Mouse (Mus musculus) subcutaneous adipose tissue, adult 2 months (tissue): ENCODE measurements around the gene Rhox4a. TPM values are rescaled to one million over a fixed set of nuclear protein-coding genes. Genes with fewer than 3 reads are reported as not detected.

ENCODE experiments used
- polyA plus RNA-seq: library from polyadenylated mRNA; depleted of rRNA; stranded (reverse); fragments of >200 nt; gene quantifications from 2 replicates; pipeline ENCODE4 v1.2.3, GENCODE M21; 2012; ENCODE audit warnings: low replicate concordance; rRNA removed

Gene Rhox4a
- not detected in 2 replicates for polyA plus RNA-seq

GRCm38 (mm10) chrX:37265038-37265437, at the start of gene Rhox4a:
TSS of gene Rhox4a (plus strand) at chrX:37265338.

GRCm38 (mm10) chrX:37222158-37222557, 43.0 kb upstream of the Rhox4a start, which contains the start of gene Rhox1:
TSS of gene Rhox1 (minus strand) at chrX:37222258.

DNA sequence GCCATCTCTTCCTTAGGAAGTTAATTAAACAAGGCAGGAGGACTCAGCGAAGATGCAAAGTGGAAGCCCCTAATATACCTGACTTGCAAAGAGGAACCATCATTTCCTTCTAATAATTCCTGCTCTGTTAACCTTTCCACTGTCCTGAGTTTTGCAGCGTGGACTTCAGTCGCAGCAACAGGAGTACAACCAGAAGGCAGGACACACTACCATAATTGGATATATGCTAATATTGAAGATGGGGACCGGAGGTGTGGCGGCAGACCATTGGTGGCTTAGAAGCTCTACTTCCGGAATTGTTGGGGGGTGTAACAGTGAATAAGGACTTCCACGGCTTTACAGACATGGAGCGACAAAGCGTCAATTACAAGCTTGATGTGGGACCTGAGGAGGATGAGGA, 20.5 kb upstream of the Rhox4a start, which contains the start of gene Rhox2a:
Gene Rhox2a, plus strand, starts transcription at position 301 of the 400 bp plus-strand sequence.

DNA sequence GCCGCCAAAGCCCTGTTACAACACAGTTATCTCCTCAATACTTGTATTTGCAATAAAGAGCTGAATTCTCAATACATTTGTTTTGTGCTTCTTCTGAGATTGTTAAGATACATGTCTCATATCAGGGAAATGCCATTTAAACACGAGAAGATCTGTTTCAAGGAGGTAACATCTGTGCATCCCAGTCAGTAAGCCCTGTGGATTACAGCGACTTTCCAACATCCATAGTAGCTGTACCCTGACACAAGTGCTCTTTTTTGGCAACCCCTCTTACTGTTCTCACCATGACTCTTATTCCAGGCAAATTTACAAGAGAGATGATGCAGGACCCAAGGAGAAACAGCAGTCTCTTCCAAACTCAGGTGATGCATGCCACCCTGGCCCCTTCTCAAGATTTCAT, 15.5 kb upstream of the Rhox4a start, which contains the start of gene Rhox3a:
Gene Rhox3a, plus strand, starts transcription at position 301 of the 400 bp plus-strand sequence.

Other genes starting within 250 kb of the Rhox4a start
- 0.07 TPM in 1 of 2 replicates, not detected in the other for gene Sowahd, start 216.5 kb upstream of the Rhox4a start, polyA plus RNA-seq
- gene Rpl39, start 179.9 kb upstream of the Rhox4a start, polyA plus RNA-seq: 73.1 and 127 TPM in 2 replicates
- gene Upf3b, start 155.0 kb upstream of the Rhox4a start, polyA plus RNA-seq: 3.1 and 5.4 TPM in 2 replicates
- 1.9 and 3.0 TPM in 2 replicates for gene Nkap, start 138.5 kb upstream of the Rhox4a start, polyA plus RNA-seq
- gene Akap14, start 96.5 kb upstream of the Rhox4a start, polyA plus RNA-seq: not detected in 2 replicates
- gene Ndufa1, start 74.2 kb upstream of the Rhox4a start, polyA plus RNA-seq: 310 and 473 TPM in 2 replicates
- 1.0 and 3.1 TPM in 2 replicates for gene Rnf113a1, start 74.1 kb upstream of the Rhox4a start, polyA plus RNA-seq
- gene Gm9, start 54.3 kb upstream of the Rhox4a start, polyA plus RNA-seq: not detected in 2 replicates
- gene Rhox1, start 43.1 kb upstream of the Rhox4a start, polyA plus RNA-seq: not detected in 2 replicates
- gene Rhox2a, start 20.4 kb upstream of the Rhox4a start, polyA plus RNA-seq: not detected in 2 replicates
- not detected in 2 replicates for gene Rhox3a, start 15.4 kb upstream of the Rhox4a start, polyA plus RNA-seq
- gene Rhox3a2, start 114.7 kb downstream of the Rhox4a start, polyA plus RNA-seq: not detected in 2 replicates
- not detected in 2 replicates for gene Rhox4a2, start 125.5 kb downstream of the Rhox4a start, polyA plus RNA-seq
- gene Rhox2b, start 146.7 kb downstream of the Rhox4a start, polyA plus RNA-seq: not detected in 2 replicates
- not detected in 2 replicates for gene Rhox4b, start 167.2 kb downstream of the Rhox4a start, polyA plus RNA-seq
- gene Rhox2c, start 188.3 kb downstream of the Rhox4a start, polyA plus RNA-seq: not detected in 2 replicates
- gene Rhox3c, start 193.2 kb downstream of the Rhox4a start, polyA plus RNA-seq: not detected in 2 replicates
- gene Rhox4c, start 215.0 kb downstream of the Rhox4a start, polyA plus RNA-seq: not detected in 2 replicates
- not detected in 2 replicates for gene Rhox2d, start 228.1 kb downstream of the Rhox4a start, polyA plus RNA-seq
- gene Rhox4d, start 249.0 kb downstream of the Rhox4a start, polyA plus RNA-seq: not detected in 2 replicates